Mouse (Mus musculus): Measurements from ENCODE around the gene Taf10. TPM values are rescaled to one million over a fixed set of nuclear protein-coding genes. Genes with fewer than 3 reads are reported as not detected.
"Not testable (repeated sequence)": the region's sequence is repeated elsewhere in the genome, so short reads cannot be mapped to it uniquely, and the experiment has no call there.

Taf10 gene
- polyA plus RNA-seq, 1 experiment from 2014 or later: 175 TPM

DNA sequence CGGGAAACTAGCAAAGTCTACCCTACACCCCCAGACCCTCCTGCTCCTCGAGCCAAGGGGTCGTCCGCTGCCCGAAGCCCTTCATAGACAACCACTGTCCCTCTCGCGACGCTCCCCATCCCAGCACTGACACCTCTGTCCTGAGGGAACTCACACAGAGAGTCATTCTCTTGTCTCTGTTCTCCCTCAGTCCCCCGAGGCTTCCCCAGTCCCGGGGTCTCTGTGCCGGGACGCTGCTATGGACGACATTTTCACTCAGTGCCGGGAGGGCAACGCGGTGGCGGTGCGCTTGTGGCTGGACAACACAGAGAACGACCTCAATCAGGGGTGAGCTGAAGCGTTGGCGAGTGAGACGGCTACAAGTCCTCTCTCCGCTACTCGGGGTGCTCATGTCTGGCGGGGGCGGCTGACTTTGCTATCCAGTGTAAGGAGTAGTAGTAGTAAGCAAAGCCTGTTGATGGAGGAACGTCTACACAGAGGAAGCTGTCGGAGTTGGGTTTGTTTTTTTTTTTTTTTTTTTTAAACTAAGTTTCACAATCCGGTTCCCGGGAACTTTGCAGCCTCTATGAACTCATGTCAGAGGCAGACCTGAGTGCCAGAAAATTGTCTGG lies 7.1 kb downstream of the Taf10 start, which contains the start of gene Rrp8:
Rrp8 (minus strand) TSS at position 475 of the 611 bp plus-strand sequence.
- no peaks in the 10 kb centered on the region for H3K27me3 ChIP-seq
- peak within 1 kb of the TSS; percentile 66 for H3K4me3 ChIP-seq
- peaks cover 47% of the 10 kb centered on the region for H3K36me3 ChIP-seq
- peak within 1 kb of the TSS; percentile 86 for H3K27ac ChIP-seq
- H3K9me3 ChIP-seq: no peaks in the 10 kb centered on the region
- peaks cover 24% of the 10 kb centered on the region for H3K4me1 ChIP-seq
- peak within 1 kb of the TSS; percentile 70 for H3K4me2 ChIP-seq (replicated peaks)
- WGBS: under 1% methylated on average over 30 of the region's 30 CpGs
- H3K9ac ChIP-seq: peak within 1 kb of the TSS; percentile 91
- ATAC-seq (ENCODE audit: insufficient number of reproducible peaks, insufficient read depth, low FRiP score, low TSS enrichment): peak; percentile 9; the same call in 1 of the 2 replicates

DNA sequence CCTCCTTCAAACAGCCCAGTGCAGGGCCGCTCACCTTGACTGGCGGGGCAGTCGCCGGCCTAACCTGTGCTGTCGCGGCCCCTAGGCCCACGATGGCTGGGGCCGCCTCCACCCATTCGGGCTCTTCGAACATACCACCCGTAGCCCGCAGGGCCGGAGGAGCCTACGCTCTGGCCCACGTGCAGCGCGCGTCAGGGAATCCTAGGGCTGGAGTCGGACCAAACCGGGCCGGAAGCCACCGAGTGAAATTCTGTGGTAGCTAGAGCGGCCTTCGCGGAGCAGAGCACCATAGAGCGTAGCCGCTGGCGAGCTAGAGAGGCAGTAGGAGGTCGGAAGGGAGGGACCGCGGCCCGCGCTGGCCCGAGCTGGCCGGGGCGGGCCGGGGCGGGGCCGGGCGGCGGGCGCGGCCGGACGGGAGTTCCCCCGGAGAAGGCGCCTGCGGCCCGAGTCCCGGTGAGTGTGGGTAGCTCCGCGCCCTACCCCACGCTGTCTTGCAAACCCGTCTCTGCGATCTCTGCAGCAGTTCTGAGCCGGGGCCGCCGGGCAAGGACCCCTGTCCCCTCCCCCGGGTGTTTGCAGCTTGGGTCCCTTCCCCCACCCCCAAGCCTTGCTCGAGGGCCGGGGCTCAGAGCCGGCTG lies 7.8 kb downstream of the Taf10 start, which contains the start of gene Ilk:
Ilk (plus strand) TSS at position 329 of the 638 bp plus-strand sequence.
- H3K4me3 ChIP-seq: peak within 1 kb of the TSS; percentile 66
- peak; percentile 96 for ATAC-seq (ENCODE audit: insufficient number of reproducible peaks, insufficient read depth, low FRiP score, low TSS enrichment)
- H3K27ac ChIP-seq: peak within 1 kb of the TSS; percentile 86
- peak within 1 kb of the TSS; percentile 91 for H3K9ac ChIP-seq
- H3K36me3 ChIP-seq: peaks cover 47% of the 10 kb centered on the region
- H3K4me1 ChIP-seq: peaks cover 24% of the 10 kb centered on the region
- H3K9me3 ChIP-seq: no peaks in the 10 kb centered on the region
- peak within 1 kb of the TSS; percentile 70 for H3K4me2 ChIP-seq (replicated peaks)
- under 1% methylated on average over 39 of the region's 62 CpGs for WGBS
- H3K27me3 ChIP-seq: no peaks in the 10 kb centered on the region

DNA sequence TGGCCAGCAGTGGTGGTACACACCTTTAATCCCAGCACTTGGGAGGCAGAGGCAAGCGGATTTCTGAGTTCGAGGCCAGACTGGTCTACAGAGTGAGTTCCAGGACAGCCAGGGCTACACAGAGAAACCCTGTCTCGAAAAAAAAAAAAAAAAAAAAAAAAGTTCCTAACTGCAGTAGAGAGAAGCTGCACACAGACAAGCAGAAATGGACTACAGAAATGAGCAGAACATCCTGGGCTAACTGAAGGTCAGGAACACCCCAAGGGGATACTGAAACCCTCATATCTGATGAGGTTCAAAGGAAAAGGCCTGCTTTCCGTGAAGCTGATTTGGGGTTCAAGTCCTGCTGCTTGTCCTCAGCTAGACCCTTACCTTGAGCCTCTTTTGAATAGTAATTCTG lies 8.7 kb downstream of the Taf10 start:
- H3K9me3 ChIP-seq; H3K27me3 ChIP-seq; ATAC-seq (ENCODE audit: insufficient number of reproducible peaks, insufficient read depth, low FRiP score, low TSS enrichment): not testable (repeated sequence)
- 0 out of 2 replicates have a peak overlapping the region, but pooled peaks have one; percentile 86 for H3K27ac ChIP-seq
- peak overlapping the region; percentile 91 for H3K9ac ChIP-seq
- H3K4me2 ChIP-seq (replicated peaks): peak overlapping the region; percentile 70
- peaks cover 24% of the 10 kb centered on the region for H3K4me1 ChIP-seq
- peaks cover 47% of the 10 kb centered on the region for H3K36me3 ChIP-seq
- WGBS: 38% methylated on average over 4 of the region's 4 CpGs
- peak overlapping the region; percentile 66 for H3K4me3 ChIP-seq

DNA sequence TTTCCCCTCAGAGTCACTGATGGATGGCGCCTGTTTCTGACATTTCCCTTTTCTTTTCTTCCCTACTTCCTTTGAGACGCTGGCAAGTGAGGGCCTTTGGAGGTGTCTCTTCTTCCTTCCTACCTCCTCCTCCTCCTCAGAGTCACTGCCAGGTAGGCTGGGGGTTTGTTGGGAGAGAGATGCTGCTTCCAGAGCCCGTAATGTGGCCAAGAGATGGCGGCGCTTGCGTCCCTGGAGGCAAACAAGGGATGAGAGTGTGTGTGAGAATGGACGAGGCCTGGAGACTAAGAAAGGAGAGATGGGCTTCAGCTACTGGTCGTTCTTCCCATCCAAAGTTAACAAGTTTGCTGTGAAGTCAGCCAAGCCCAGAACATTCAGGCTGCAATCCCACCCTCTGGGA lies 9.3 kb downstream of the Taf10 start:
- no peak for ATAC-seq (ENCODE audit: insufficient number of reproducible peaks, insufficient read depth, low FRiP score, low TSS enrichment)
- H3K9ac ChIP-seq: 0 out of 2 replicates have a peak overlapping the region, but pooled peaks have one; percentile 17

DNA sequence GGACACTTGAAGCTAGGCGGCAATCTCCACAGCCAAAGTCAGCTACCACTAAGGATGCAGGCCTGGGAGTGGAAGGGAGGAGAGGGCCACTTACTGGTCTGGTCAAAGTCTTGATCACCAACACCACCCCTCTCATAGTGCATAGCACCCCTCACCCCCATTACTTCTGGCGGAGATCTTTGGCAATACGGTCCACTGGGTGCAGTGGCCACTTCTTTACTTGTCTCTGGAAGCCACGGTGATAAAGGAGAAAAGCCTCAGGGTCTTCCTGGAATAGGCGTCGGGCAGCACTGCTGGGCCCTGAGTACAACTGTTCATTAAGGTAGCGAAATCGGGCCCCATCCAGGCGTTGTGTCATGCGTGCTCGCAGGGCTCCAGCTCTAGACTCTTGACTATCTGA lies 10.3 kb downstream of the Taf10 start:
- peaks cover 20% of the 10 kb centered on the region for H3K4me1 ChIP-seq
- H3K36me3 ChIP-seq: peaks cover 54% of the 10 kb centered on the region
- no peak overlapping the region for H3K27ac ChIP-seq
- no peak for ATAC-seq (ENCODE audit: insufficient number of reproducible peaks, insufficient read depth, low FRiP score, low TSS enrichment)
- H3K9me3 ChIP-seq: no peaks in the 10 kb centered on the region
- no peak overlapping the region for H3K4me2 ChIP-seq (replicated peaks)
- no peaks in the 10 kb centered on the region for H3K27me3 ChIP-seq
- no peak overlapping the region for H3K4me3 ChIP-seq
- 95% methylated on average over 11 of the region's 11 CpGs for WGBS
- H3K9ac ChIP-seq: no peak overlapping the region

More for the DNA sequence above, 9.3 kb downstream of the Taf10 start:
- H3K4me3 ChIP-seq: no peak overlapping the region
- H3K36me3 ChIP-seq: peaks cover 46% of the 10 kb centered on the region
- H3K4me2 ChIP-seq (replicated peaks): peak overlapping the region; percentile 70
- H3K27ac ChIP-seq: no peak overlapping the region
- no peaks in the 10 kb centered on the region for H3K9me3 ChIP-seq
- no peaks in the 10 kb centered on the region for H3K27me3 ChIP-seq
- WGBS: 88% methylated on average over 8 of the region's 8 CpGs
- H3K4me1 ChIP-seq: peaks cover 24% of the 10 kb centered on the region

DNA sequence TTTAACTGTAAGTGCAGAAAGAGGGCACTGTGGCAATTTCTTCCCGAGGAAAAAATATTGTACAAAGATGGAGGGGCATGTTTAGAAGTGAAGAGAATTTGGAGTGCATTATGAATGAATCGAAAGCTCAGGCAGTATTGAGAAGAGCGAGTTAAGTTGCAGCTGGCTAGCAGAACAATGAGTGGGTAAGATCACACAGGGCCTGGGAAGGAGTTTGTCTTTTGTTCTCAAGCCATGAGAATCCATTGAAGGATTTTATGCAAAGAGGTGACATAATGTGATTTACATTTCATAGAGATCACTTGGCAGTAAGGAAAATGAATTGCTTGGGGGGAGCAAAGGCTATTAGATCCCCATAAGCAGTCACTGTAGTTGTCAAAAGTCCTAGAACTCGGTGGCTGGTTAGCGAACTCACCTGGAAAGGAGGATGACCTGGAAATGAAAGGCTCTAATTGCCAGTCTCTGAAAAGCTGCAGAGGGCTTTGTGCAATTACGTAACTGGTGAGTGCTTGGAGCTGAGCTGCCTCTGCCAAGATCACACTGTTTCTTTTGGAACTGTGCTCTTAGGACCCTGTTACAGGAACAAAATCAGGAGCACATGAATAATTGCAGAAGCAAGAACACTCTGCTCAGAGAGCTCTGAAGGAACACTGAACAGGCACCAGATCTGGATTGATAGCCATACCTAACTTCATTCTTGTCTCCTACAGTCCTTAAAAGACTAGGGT lies 15.3 kb downstream of the Taf10 start:
- H3K36me3 ChIP-seq: peaks cover 47% of the 10 kb centered on the region
- H3K27ac ChIP-seq: 0 out of 2 replicates have a peak overlapping the region, but pooled peaks have one; percentile 6
- no peak overlapping the region for H3K4me3 ChIP-seq
- H3K4me1 ChIP-seq: no peaks in the 10 kb centered on the region
- no peak for ATAC-seq (ENCODE audit: insufficient number of reproducible peaks, insufficient read depth, low FRiP score, low TSS enrichment)
- H3K27me3 ChIP-seq: no peaks in the 10 kb centered on the region
- 85% methylated on average over 6 of the region's 6 CpGs for WGBS
- H3K9me3 ChIP-seq: no peaks in the 10 kb centered on the region
- no peak overlapping the region for H3K4me2 ChIP-seq (replicated peaks)
- no peak overlapping the region for H3K9ac ChIP-seq

DNA sequence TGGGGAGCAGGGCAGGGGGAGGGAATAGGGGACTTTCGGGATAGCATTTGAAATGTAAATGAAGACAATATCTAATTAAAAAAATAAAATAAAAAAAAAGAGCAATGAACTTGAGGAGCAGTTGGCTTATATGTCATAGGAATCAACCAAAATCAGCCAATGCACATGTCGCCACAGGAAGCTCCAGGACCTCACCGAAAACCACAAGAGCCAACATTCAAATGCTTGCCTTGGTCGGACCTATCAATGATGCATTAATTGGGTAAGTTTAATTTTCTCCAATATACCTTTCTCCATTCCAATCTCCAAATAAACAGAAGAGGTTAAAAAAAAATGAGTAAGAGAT lies 17.2 kb downstream of the Taf10 start:
- Histone ChIP-seq H3K27me3 (no peaks in the 10 kb centered on the region), H3K4me3 (no peak overlapping the region), H3K9ac (no peak overlapping the region), H3K27ac (no peak overlapping the region), H3K4me2 (replicated peaks) (no peak overlapping the region), H3K36me3 (peaks cover 28% of the 10 kb centered on the region), H3K4me1 (no peaks in the 10 kb centered on the region), H3K9me3 (no peaks in the 10 kb centered on the region)
- 89% methylated on average over 4 of the region's 4 CpGs for WGBS
- ATAC-seq (ENCODE audit: insufficient number of reproducible peaks, insufficient read depth, low FRiP score, low TSS enrichment): no peak

DNA sequence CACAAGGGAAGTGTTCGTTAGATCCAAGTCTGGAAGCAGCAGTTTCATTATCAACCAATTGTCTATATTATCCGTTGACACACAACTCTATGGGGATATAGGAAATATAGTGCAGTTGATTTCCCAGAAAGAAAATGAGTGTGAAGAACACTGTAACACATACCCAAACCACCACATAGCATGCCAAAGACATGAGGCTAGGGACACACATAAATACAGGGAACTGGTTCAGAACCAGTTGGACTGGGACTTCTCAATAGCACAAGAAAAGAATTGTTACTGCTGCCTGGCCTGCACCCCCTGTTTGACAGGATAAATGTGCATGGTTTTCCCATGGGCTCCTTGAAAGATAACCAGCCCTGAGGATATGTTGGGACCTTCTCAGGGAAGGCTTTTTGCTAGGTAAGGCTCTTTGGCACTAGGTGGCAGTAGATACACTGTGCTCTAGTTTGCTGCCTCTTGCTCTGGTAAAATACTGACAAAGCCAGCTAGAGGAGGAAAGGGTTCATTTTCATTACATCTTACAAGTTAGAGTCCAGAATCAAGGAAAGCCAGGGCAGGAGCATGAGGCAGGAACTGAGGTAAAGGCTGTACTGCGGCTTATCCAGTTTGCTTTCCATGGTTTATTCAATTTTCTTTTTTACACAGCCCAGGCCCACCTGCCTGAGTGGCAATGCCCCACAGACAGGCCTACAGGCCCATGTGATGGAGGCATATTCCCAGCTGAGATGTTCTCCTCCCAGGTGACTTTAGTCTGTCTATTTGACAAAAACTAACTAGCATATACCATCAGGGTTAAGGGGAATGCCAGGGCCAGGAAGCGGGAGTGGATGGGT lies 17.8 kb downstream of the Taf10 start:
- H3K9ac ChIP-seq: no peak overlapping the region
- no peaks in the 10 kb centered on the region for H3K4me1 ChIP-seq
- no peak overlapping the region for H3K4me2 ChIP-seq (replicated peaks)
- H3K4me3 ChIP-seq: no peak overlapping the region
- WGBS: 81% methylated on average over 4 of the region's 4 CpGs
- H3K9me3 ChIP-seq: no peaks in the 10 kb centered on the region
- H3K27me3 ChIP-seq: no peaks in the 10 kb centered on the region
- ATAC-seq (ENCODE audit: insufficient number of reproducible peaks, insufficient read depth, low FRiP score, low TSS enrichment): peak; percentile 64
- peaks cover 22% of the 10 kb centered on the region for H3K36me3 ChIP-seq
- H3K27ac ChIP-seq: no peak overlapping the region

DNA sequence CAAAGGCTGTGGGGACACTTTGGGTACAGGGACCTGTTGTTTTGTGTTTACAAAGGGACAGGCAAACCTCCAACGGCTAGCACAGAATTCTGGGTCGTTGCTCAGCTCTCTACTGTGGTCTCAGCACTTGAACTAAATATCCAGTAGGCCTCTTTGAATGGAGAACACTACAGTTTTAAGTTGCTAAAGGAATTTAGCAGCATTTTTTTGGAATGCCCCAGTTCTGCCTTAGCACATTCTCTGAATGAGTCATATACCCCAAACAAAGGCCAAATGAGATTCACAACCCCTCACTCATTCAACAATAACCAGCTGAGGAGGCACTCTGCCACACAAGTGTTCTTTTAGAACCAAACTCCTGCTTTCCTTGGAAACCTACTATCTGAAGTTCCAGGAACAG lies 22.2 kb downstream of the Taf10 start:
- Histone ChIP-seq H3K9me3 (no peaks in the 10 kb centered on the region), H3K27ac (no peak overlapping the region), H3K9ac (no peak overlapping the region), H3K4me1 (no peaks in the 10 kb centered on the region), H3K4me3 (no peak overlapping the region), H3K4me2 (replicated peaks) (no peak overlapping the region), H3K27me3 (no peaks in the 10 kb centered on the region), H3K36me3 (no peaks in the 10 kb centered on the region)
- ATAC-seq (ENCODE audit: insufficient number of reproducible peaks, insufficient read depth, low FRiP score, low TSS enrichment): no peak
- WGBS: 77% methylated on average over 2 of the region's 2 CpGs

DNA sequence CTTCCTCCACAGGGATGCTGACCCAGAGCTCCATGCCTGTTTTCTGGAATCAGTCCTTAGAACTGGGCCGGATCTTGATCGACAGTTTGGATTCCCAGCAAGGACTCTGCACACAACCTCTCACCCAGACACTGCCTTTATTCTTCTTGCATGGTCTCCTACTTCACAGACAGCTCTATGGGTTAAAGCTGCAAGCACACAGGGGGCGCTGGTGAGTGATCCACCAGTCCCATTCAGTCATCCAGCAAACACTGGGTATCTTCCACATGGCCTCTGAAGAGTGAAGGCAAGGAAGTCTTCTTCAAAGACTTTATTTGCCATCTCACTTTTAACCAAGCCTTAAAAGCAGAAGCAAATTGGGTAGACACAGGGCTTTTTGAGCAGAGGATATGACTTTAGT lies 28.8 kb downstream of the Taf10 start:
- no peaks in the 10 kb centered on the region for H3K36me3 ChIP-seq
- H3K9ac ChIP-seq: no peak overlapping the region
- H3K4me3 ChIP-seq: no peak overlapping the region
- no peaks in the 10 kb centered on the region for H3K4me1 ChIP-seq
- H3K27ac ChIP-seq: no peak overlapping the region
- H3K4me2 ChIP-seq (replicated peaks): no peak overlapping the region
- 58% methylated on average over 3 of the region's 3 CpGs for WGBS
- no peaks in the 10 kb centered on the region for H3K27me3 ChIP-seq
- no peak for ATAC-seq (ENCODE audit: insufficient number of reproducible peaks, insufficient read depth, low FRiP score, low TSS enrichment)
- H3K9me3 ChIP-seq: no peaks in the 10 kb centered on the region

DNA sequence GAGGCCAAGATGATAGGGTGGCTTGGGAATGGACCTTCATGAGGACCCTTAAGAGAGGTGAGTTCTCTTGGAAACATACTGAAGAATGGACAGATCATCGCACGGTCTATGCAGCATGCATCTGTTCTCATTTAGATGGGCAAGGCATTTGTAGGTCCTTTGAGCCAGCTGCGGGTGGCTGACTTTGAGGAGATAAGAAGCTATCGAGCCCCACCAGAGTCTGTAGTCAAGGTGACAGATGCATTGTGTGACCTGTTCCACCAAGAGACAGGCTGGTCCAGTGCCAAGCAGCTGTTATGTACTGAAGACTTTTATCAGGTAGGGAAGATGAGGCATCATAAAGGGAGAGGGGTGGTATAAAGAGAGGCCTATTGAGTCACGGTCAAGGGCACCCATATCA lies 35.4 kb downstream of the Taf10 start:
- no peak overlapping the region for H3K27ac ChIP-seq
- H3K9me3 ChIP-seq: no peaks in the 10 kb centered on the region
- no peak for ATAC-seq (ENCODE audit: insufficient number of reproducible peaks, insufficient read depth, low FRiP score, low TSS enrichment)
- H3K27me3 ChIP-seq: no peaks in the 10 kb centered on the region
- no peak overlapping the region for H3K9ac ChIP-seq
- H3K4me3 ChIP-seq: no peak overlapping the region
- H3K4me1 ChIP-seq: no peaks in the 10 kb centered on the region
- no peak overlapping the region for H3K4me2 ChIP-seq (replicated peaks)
- no peaks in the 10 kb centered on the region for H3K36me3 ChIP-seq
- WGBS: 91% methylated on average over 5 of the region's 5 CpGs

All from embryonic facial prominence, embryonic 12.5 days (tissue).